In genomic region chr2:3769260-3769659, GRCm38 (mm10) we compare ENCODE assay signal across 8 mouse cellular contexts.
DNase-seq lines count a peak whose midpoint lies in the region; ATAC-seq lines count a peak whose summit lies in the region.

No protein-coding gene starts in this region.

- H3K4me2 ChIP-seq in heart, embryonic 12.5 days = no peak overlapping the region
- no peak overlapping the region for H3K4me2 ChIP-seq in intestine, embryonic 14.5 days (ENCODE audit: low read length)
- no peak overlapping the region for H3K4me2 ChIP-seq in midbrain, embryonic 14.5 days (ENCODE audit: low read length)

- no peaks in the 10 kb centered on the region for H3K9me3 ChIP-seq in heart, embryonic 12.5 days (replicated peaks)
- H3K9me3 ChIP-seq in intestine, embryonic 14.5 days (ENCODE audit: control insufficient read depth, low read length) = no peaks in the 10 kb centered on the region
- no peaks in the 10 kb centered on the region for H3K9me3 ChIP-seq in midbrain, embryonic 14.5 days (ENCODE audit: control insufficient read depth, low read length)

- intact Hi-C loops in left cerebral cortex, postnatal 14 days (cut with DNase I) = loop anchor here (5.0 kb wide), 1 partner anchor 222 kb away; no protein-coding TSS in a partner anchor

- no peak overlapping the region for H3K27ac ChIP-seq in heart, embryonic 12.5 days (ENCODE audit: poor library complexity, severe bottlenecking)
- no peak overlapping the region for H3K27ac ChIP-seq in intestine, embryonic 14.5 days (ENCODE audit: low read depth)
- H3K27ac ChIP-seq in midbrain, embryonic 14.5 days (replicated peaks; ENCODE audit: low read depth, low read length) = no peak overlapping the region

- H3K36me3 ChIP-seq in heart, embryonic 12.5 days = peaks cover 5% of the 10 kb centered on the region; the same call in 1 of the 2 replicates
- 0 out of 2 replicates have a peak, but pooled peaks cover 8% of the 10 kb centered on the region for H3K36me3 ChIP-seq in intestine, embryonic 14.5 days (ENCODE audit: control insufficient read depth, insufficient read depth, low read length)
- H3K36me3 ChIP-seq in midbrain, embryonic 14.5 days (ENCODE audit: control insufficient read depth, insufficient read depth, low read length) = no peaks in the 10 kb centered on the region

- peaks cover 40% of the 10 kb centered on the region for H3K4me1 ChIP-seq in heart, embryonic 12.5 days (replicated peaks)
- peaks cover 13% of the 10 kb centered on the region for H3K4me1 ChIP-seq in intestine, embryonic 14.5 days (replicated peaks; ENCODE audit: control insufficient read depth, insufficient read depth, low read length)
- H3K4me1 ChIP-seq in midbrain, embryonic 14.5 days (ENCODE audit: control insufficient read depth, insufficient read depth, low read length) = no peaks in the 10 kb centered on the region

- H3K9ac ChIP-seq in heart, embryonic 12.5 days = no peak overlapping the region
- no peak overlapping the region for H3K9ac ChIP-seq in intestine, embryonic 14.5 days (ENCODE audit: low read length)
- no peak overlapping the region for H3K9ac ChIP-seq in midbrain, embryonic 14.5 days (replicated peaks; ENCODE audit: low read length)

- 28% methylated on average over 6 of the region's 6 CpGs for WGBS in heart, embryonic 12.5 days
- WGBS in intestine, embryonic 14.5 days = 33% methylated on average over 6 of the region's 6 CpGs
- WGBS in midbrain, embryonic 14.5 days = 33% methylated on average over 6 of the region's 6 CpGs

- 0 out of 2 replicates have a peak, but pooled peaks cover 3% of the 10 kb centered on the region for H3K27me3 ChIP-seq in heart, embryonic 12.5 days (replicated peaks)
- H3K27me3 ChIP-seq in intestine, embryonic 14.5 days (replicated peaks; ENCODE audit: control insufficient read depth, insufficient read depth, low read length) = no peaks in the 10 kb centered on the region
- H3K27me3 ChIP-seq in midbrain, embryonic 14.5 days (ENCODE audit: control insufficient read depth, insufficient read depth, low read length) = no peaks in the 10 kb centered on the region

- no peak for ATAC-seq in heart, embryonic 12.5 days (ENCODE audit: insufficient number of reproducible peaks, low FRiP score)
- ATAC-seq in intestine, embryonic 14.5 days (replicated peaks; ENCODE audit: low FRiP score, low TSS enrichment, low read depth) = no peak
- ATAC-seq in midbrain, embryonic 14.5 days (ENCODE audit: low FRiP score, low TSS enrichment) = peak; percentile 34; the same call in 1 of the 2 replicates

- DNase-seq in heart, adult 8-10 months (ENCODE audit: low spot score) = peak; percentile 49
- peak; percentile 60 for DNase-seq in cerebellum, adult 11-12 months
- peak; percentile 81 for DNase-seq in forelimb bud, embryonic 11.5 days (ENCODE audit: low read depth, low spot score)
- peak; percentile 91 for DNase-seq in intestine, embryonic 14.5 days (ENCODE audit: low spot score)
- peak; percentile 35 to 71 for DNase-seq in left cerebral cortex, postnatal 14 days (ENCODE audit: low spot score in 2 of 2)
- DNase-seq in midbrain, embryonic 14.5 days = peak; percentile 88
- peak; percentile 31 to 68 for DNase-seq in spleen, postnatal 14 days (ENCODE audit: low spot score in 2 of 2)

- no peak overlapping the region for H3K4me3 ChIP-seq in heart, embryonic 12.5 days
- no peak overlapping the region for H3K4me3 ChIP-seq in intestine, embryonic 14.5 days (ENCODE audit: low read depth, low read length)
- no peak overlapping the region for H3K4me3 ChIP-seq in midbrain, embryonic 14.5 days (replicated peaks; ENCODE audit: low read depth, low read length)
